Mouse (Mus musculus) heart, adult 8-10 months (tissue): ENCODE measurements around the gene Nup62. TPM values are rescaled to one million over a fixed set of nuclear protein-coding genes. Genes with fewer than 3 reads are reported as not detected.
A peak's percentile ranks its signal among the peaks of the same experiment; 100 is the strongest.
"Not testable (repeated sequence)": the region's sequence is repeated elsewhere in the genome, so short reads cannot be mapped to it uniquely, and the experiment has no call there.

ENCODE experiments used
- DNase-seq: peaks from one replicate; pipeline ENCODE4 v3.0.0; 2022; ENCODE audit warnings: low spot score
- microRNA-seq: library from miRNA; unstranded; fragments of <30 nt; microRNA quantifications from one replicate; pipeline ENCODE4 v1.2.0, GENCODE M21; 2022
- total RNA-seq, 4 experiments: library from RNA; stranded (reverse); gene quantifications; 2 replicates each; pipeline ENCODE4 v1.2.4; 2022

Nup62 gene
- total RNA-seq, 4 experiments from 2014 or later, result 18.7 to 32.3 (median 24.4) TPM

GRCm38 (mm10) chr7:44863210-44863609, 47.3 kb downstream of the Nup62 start:
- no peak for DNase-seq

- DNase-seq, result no peak
Observed at GRCm38 (mm10) chr7:44863982-44864494, 48.1 kb downstream of the Nup62 start.

- no peak for DNase-seq
Observed at GRCm38 (mm10) chr7:44864595-44865542, 49.0 kb downstream of the Nup62 start.

GRCm38 (mm10) chr7:44866276-44867009, 50.6 kb downstream of the Nup62 start:
- peak; percentile 66 for DNase-seq

GRCm38 (mm10) chr7:44867010-44867702, 51.3 kb downstream of the Nup62 start:
- no peak for DNase-seq

GRCm38 (mm10) chr7:44867802-44868201, 51.9 kb downstream of the Nup62 start:
- DNase-seq, result no peak

- DNase-seq, result no peak
Observed at GRCm38 (mm10) chr7:44868465-44868864, 52.6 kb downstream of the Nup62 start.

GRCm38 (mm10) chr7:44868919-44869696, 53.2 kb downstream of the Nup62 start:
- DNase-seq, result peak; percentile 61

- DNase-seq, result peak; percentile 95
Observed at GRCm38 (mm10) chr7:44869697-44870528, 54.0 kb downstream of the Nup62 start, which contains the start of gene Ptov1. TSS of gene Ptov1 (minus strand) at chr7:44869788.

- DNase-seq, result no peak
Observed at GRCm38 (mm10) chr7:44870614-44871013, 54.7 kb downstream of the Nup62 start.

- no peak for DNase-seq
Observed at GRCm38 (mm10) chr7:44871181-44871580, 55.3 kb downstream of the Nup62 start.

GRCm38 (mm10) chr7:44871774-44872173, 55.9 kb downstream of the Nup62 start:
- not testable (repeated sequence) for DNase-seq

GRCm38 (mm10) chr7:44877833-44878232, 61.9 kb downstream of the Nup62 start:
- DNase-seq, result peak; percentile 54

Small RNA genes within 50 kb of the gene (microRNA-seq; reads per million reads assigned to microRNA genes)
- gene Mir707, result not detected

Other genes with a start within 250 kb of the Nup62 start
- gene Napsa, start 243.7 kb upstream of the Nup62 start, total RNA-seq, result 1 to 10 TPM in 1 of 4 experiments, under 1 TPM in 3; 0.28 to 1.9 (median 0.37) TPM
- 1 to 10 TPM; 2.7 to 4.0 (median 2.7) TPM for gene Kcnc3, start 225.4 kb upstream of the Nup62 start, total RNA-seq
- 100 to 1,000 TPM in 1 of 4 experiments, 10 to 100 TPM in 3; 88.0 to 111 (median 88.2) TPM for gene Myh14, start 145.2 kb upstream of the Nup62 start, total RNA-seq
- gene Izumo2, start 107.3 kb upstream of the Nup62 start, total RNA-seq, result not detected
- 10 to 100 TPM; 23.5 to 29.3 (median 27.3) TPM for gene Vrk3, start 67.7 kb upstream of the Nup62 start, total RNA-seq
- gene Zfp473, start 65.0 kb upstream of the Nup62 start, total RNA-seq, result under 1 TPM in 2 of 4 experiments, not detected in 2; 0.06 to 0.09 TPM
- 1 to 10 TPM in 2 of 4 experiments, under 1 TPM in 2; 0.35 to 1.2 (median 0.88) TPM for gene Il4i1, start 299 bp downstream of the Nup62 start, total RNA-seq
- 10 to 100 TPM; 55.1 to 71.1 (median 64.7) TPM for gene Atf5, start 570 bp downstream of the Nup62 start, total RNA-seq
- gene Akt1s1, start 32.9 kb downstream of the Nup62 start, total RNA-seq, result 10 to 100 TPM; 64.3 to 76.2 (median 70.5) TPM
- gene Tbc1d17, start 33.0 kb downstream of the Nup62 start, total RNA-seq, result 10 to 100 TPM; 40.7 to 59.5 (median 51.5) TPM
- 10 to 100 TPM; 17.8 to 20.6 (median 19.6) TPM for gene Pnkp, start 41.1 kb downstream of the Nup62 start, total RNA-seq
- gene Ptov1, start 53.7 kb downstream of the Nup62 start, total RNA-seq, result 100 to 1,000 TPM; 178 to 199 (median 189) TPM
- gene Med25, start 76.6 kb downstream of the Nup62 start, total RNA-seq, result 10 to 100 TPM; 79.8 to 88.1 (median 85.0) TPM
- 10 to 100 TPM; 14.9 to 18.5 (median 17.4) TPM for gene Fuz, start 80.0 kb downstream of the Nup62 start, total RNA-seq
- gene Ap2a1, start 113.4 kb downstream of the Nup62 start, total RNA-seq, result 10 to 100 TPM; 61.0 to 74.9 (median 67.2) TPM
- gene Tsks, start 127.1 kb downstream of the Nup62 start, total RNA-seq, result not detected
- gene Cpt1c, start 158.8 kb downstream of the Nup62 start, total RNA-seq, result 1 to 10 TPM; 1.4 to 2.7 (median 1.8) TPM
- 100 to 1,000 TPM in 2 of 4 experiments, 10 to 100 TPM in 2; 88.3 to 107 (median 102) TPM for gene Prmt1, start 170.5 kb downstream of the Nup62 start, total RNA-seq
- gene Irf3, start 181.6 kb downstream of the Nup62 start, total RNA-seq, result 10 to 100 TPM; 23.2 to 31.9 (median 27.0) TPM
- 10 to 100 TPM in 3 of 4 experiments, 1 to 10 TPM in 1; 8.6 to 13.5 (median 11.0) TPM for gene Bcl2l12, start 182.6 kb downstream of the Nup62 start, total RNA-seq
- gene Scaf1, start 200.3 kb downstream of the Nup62 start, total RNA-seq, result 10 to 100 TPM; 46.8 to 56.2 (median 49.7) TPM
- gene Rras, start 201.9 kb downstream of the Nup62 start, total RNA-seq, result 10 to 100 TPM; 40.2 to 49.8 (median 44.1) TPM
- 10 to 100 TPM; 22.4 to 26.3 (median 24.9) TPM for gene Prr12, start 236.8 kb downstream of the Nup62 start, total RNA-seq
- 10 to 100 TPM; 30.6 to 33.8 (median 32.7) TPM for gene Nosip, start 246.3 kb downstream of the Nup62 start, total RNA-seq
- 1 to 10 TPM; 5.6 to 7.8 (median 6.7) TPM for gene Prrg2, start 246.6 kb downstream of the Nup62 start, total RNA-seq